Mouse (Mus musculus): Measurements from ENCODE around the gene Zfp444.
"Not testable (repeated sequence)": the region's sequence is repeated elsewhere in the genome, so short reads cannot be mapped to it uniquely, and the experiment has no call there.

Zfp444 gene

DNA sequence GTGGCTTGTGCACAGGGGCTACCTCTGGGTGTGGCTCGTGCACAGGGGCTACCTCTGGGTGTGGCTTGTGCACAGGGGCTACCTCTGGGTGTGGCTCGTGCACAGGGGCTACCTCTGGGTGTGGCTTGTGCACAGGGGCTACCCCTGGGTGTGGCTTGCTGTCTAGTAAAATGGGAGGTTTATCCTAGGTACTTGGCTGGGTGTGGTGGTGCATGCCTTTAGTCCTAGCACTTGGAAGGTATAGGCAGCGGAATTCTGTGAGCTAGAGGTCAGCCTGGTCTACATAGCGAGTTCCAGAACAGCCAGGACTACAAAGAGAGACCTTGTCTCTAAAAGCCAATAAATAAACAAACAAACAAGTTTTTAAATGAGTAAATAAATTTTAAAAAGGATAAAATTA is 42.7 kb downstream of the Zfp444 start:
- not testable (repeated sequence) for DNase-seq (ENCODE audit: low spot score)

DNA sequence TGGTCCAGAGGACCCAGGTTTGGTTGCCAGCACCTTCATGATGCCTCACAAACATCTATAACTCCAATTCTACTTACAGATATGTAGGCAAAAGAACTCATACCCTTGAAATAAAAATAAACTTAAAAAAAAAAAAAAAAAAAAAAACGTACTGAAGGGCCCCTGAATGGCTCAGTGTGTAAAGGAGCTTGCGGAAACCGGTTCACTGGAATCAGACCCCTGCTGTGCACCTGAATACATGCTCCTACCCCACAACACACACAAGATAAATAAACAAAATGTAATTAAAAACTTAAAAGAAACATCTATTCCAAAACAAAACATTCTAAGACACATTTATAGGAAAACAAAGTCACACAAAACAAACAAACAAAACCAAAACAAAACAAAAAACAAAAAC is 48.1 kb downstream of the Zfp444 start:
- DNase-seq (ENCODE audit: low spot score) = no peak

DNA sequence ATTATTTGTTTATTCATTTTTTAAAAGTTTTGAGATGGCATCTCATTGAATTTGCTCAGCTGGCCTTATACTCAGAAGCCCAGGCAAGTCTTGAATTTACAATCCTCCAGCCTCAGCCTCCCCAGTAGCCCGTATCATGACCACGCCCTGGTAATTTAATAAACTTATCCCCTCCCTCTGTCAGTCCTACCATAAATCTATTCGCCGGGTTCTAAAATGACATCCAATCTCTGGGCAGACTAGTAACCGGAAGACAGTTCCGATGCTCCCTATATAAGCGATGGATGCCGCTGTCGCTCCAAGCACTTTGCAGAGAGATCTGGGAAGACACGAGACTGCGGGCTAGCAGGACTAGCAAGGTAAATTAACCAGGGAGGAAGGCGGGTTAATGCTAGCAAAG is 50.0 kb downstream of the Zfp444 start, which contains the start of gene Zscan5b:
TSS of gene Zscan5b (plus strand) at position 301 of the 400 bp plus-strand sequence.
- no peak for DNase-seq (ENCODE audit: low spot score)

DNA sequence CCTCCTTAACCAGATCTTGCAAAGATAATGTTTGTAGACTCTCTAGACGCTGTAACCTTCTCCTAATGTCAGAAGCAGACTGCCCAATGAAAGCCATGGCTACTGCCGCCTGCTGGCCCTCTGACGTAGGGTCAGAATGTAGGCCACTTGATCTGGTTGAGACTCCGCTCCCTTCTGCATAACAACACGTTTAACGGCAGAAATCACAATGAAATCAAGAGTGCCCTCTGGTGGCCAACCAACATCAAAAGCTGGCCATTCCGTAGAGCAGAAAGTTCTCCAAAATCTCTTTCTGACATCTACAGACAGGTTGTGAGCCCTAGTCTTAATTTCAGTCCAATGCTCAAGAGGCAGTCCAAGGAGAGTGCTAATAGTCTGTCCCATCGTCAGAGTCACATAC is 56.5 kb downstream of the Zfp444 start:
- not testable (repeated sequence) for DNase-seq (ENCODE audit: low spot score)

DNA sequence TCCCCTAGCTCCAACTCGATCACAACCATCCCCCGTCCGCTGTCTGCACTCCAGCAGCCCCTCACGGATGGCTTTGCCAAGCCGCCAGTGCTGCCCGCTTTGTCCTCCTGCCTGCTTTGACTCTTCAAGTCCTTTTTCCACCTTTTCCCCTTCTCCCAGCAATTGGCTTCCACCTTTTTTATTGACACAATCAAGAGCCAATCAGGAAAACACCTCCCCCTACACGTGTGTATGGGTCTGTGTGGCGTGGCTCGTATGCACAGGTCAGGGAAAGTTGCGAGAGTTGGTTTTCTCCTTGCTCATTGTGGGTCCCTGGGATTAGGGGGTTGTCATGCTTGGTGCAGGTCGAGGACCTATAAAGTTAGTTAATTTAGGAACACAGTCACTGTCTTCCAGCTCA is 67.8 kb downstream of the Zfp444 start:
- no peak for DNase-seq (ENCODE audit: low spot score)

DNA sequence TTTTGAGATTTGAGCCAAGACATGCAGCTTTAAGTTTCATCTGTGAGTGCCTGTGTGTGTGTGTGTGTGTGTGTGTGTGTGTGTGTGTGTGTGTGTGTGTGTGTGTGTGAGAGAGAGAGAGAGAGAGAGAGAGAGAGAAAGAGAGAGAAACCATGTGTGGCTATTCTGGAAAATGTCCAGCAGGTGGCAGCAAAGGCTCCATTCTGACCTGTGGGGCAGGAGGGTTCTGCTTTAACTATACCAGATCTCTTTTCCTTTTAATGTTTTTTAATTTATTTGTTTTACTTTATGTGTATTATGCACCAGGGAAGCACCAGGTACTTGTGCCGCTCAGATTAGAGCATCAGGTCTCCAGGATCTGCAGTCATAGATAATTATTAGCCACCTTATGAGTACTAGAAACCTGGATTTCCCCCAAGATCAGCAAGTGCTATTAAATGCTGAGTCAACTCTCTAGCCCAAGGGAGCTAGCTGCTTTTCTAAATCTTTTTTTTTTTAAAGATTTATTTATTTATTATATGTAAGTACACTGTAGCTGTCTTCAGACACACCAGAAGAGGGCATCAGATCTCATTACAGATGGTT is 68.9 kb downstream of the Zfp444 start:
- not testable (repeated sequence) for DNase-seq (ENCODE audit: low spot score)
